Mouse (Mus musculus) kidney, postnatal 25 days (tissue): ENCODE measurements around the gene Gatad2a.

Experiments
- DNase-seq, 2 experiments: peaks; one replicate each; pipeline ENCODE4 v3.0.0; 2021; ENCODE audit warnings: mixed read lengths in 2 of 2

Gene Gatad2a

GRCm38 (mm10) chr8:69935431-69935830, 60.8 kb downstream of the Gatad2a start:
- DNase-seq: no peak

- DNase-seq: no peak
Observed at GRCm38 (mm10) chr8:69934582-69934981, 61.6 kb downstream of the Gatad2a start.

GRCm38 (mm10) chr8:69933811-69934210, 62.4 kb downstream of the Gatad2a start:
- no peak for DNase-seq

GRCm38 (mm10) chr8:69926901-69927300, 69.3 kb downstream of the Gatad2a start:
- peak in 1 of 2 experiments; percentile 53 for DNase-seq

GRCm38 (mm10) chr8:69923986-69924385, 72.2 kb downstream of the Gatad2a start:
- DNase-seq: no peak

- peak; percentile 42 to 63 for DNase-seq
Observed at GRCm38 (mm10) chr8:69921141-69921540, 75.0 kb downstream of the Gatad2a start.

- peak; percentile 88 to 91 for DNase-seq
Observed at GRCm38 (mm10) chr8:69919876-69920662, 76.1 kb downstream of the Gatad2a start.

- peak; percentile 70 to 89 for DNase-seq
Observed at GRCm38 (mm10) chr8:69919010-69919409, 77.2 kb downstream of the Gatad2a start.

GRCm38 (mm10) chr8:69918506-69918905, 77.7 kb downstream of the Gatad2a start:
- DNase-seq: no peak

- DNase-seq: no peak
Observed at GRCm38 (mm10) chr8:69915748-69916147, 80.4 kb downstream of the Gatad2a start.

- no peak for DNase-seq
Observed at GRCm38 (mm10) chr8:69914526-69914925, 81.7 kb downstream of the Gatad2a start.

GRCm38 (mm10) chr8:69912478-69913074, 83.6 kb downstream of the Gatad2a start:
- no peak for DNase-seq

GRCm38 (mm10) chr8:69911917-69912316, 84.3 kb downstream of the Gatad2a start:
- no peak for DNase-seq

- DNase-seq: no peak
Observed at GRCm38 (mm10) chr8:69907106-69907505, 89.1 kb downstream of the Gatad2a start.

- DNase-seq: no peak
Observed at GRCm38 (mm10) chr8:69906260-69906659, 89.9 kb downstream of the Gatad2a start.

GRCm38 (mm10) chr8:69904096-69904495, 92.1 kb downstream of the Gatad2a start:
- DNase-seq: peak in 1 of 2 experiments; percentile 24

- DNase-seq: peak; percentile 99
Observed at GRCm38 (mm10) chr8:69903063-69903542, 93.1 kb downstream of the Gatad2a start.

GRCm38 (mm10) chr8:69902163-69903062, 93.8 kb downstream of the Gatad2a start, which contains the start of the genes Tssk6, Ndufa13 and Yjefn3:
Tssk6 (plus strand) TSS chr8:69902184.
Ndufa13 (minus strand) TSS chr8:69902558.
Yjefn3 (minus strand) TSS chr8:69902712.
- DNase-seq: peak; percentile 30 to 71

- DNase-seq: peak; percentile 96 to 97
Observed at GRCm38 (mm10) chr8:69901484-69902162, 94.6 kb downstream of the Gatad2a start.

GRCm38 (mm10) chr8:69900895-69901451, 95.2 kb downstream of the Gatad2a start:
- peak in 1 of 2 experiments; percentile 47 for DNase-seq

- peak in 1 of 2 experiments; percentile 66 for DNase-seq
Observed at GRCm38 (mm10) chr8:69899876-69900275, 96.3 kb downstream of the Gatad2a start.

- peak; percentile 27 to 71 for DNase-seq
Observed at GRCm38 (mm10) chr8:69897857-69898256, 98.3 kb downstream of the Gatad2a start.
